Mouse (Mus musculus): ENCODE measurements around the gene Clns1a. TPM values are rescaled to one million over a fixed set of nuclear protein-coding genes. Genes with fewer than 3 reads are reported as not detected.

The Clns1a gene
- 122 and 123 TPM in 2 replicates for polyA plus RNA-seq (2014; fragmentation: Nextera tagmentation; extraction: Ambion mirVana)

DNA sequence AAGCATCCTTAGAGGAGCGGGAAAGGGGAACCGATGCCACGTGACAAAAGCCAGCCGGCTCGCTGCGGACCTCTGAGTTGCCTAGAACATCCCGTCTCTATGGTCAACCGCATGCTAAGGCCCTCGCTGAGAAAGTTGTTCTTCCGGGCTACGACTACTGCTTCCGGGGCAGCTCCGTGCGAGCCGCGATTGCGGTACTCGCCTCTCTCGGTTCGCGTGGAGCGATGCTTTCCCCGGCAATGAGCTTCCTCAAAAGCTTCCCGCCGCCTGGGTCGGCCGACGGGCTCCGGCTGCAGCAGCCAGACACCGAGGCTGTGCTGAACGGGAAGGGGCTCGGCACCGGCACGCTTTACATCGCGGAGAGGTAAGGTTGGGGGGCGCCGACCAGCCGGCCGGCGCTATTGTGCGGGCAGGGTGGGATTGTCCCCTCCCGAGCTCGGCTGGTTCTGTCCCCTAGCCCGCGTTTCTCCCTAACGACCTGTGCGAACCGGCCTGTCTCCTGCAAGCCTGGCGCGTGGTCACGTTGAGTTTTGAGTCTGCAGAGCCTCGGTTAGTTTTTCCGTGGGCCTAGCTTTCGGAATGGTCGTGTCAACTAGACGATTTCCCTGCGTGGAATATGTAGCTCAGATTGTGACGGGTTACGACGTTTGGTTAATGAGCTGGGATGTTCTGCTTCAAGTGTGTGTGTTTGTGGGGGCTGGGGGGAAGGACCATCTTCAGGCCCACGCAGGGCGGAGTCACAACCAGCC, at the start of gene Clns1a:
Gene Clns1a (plus strand): TSS at position 129 of the 749 bp plus-strand sequence.
- H3K9ac ChIP-seq (ENCODE audit: low read depth, low read length): peak within 1 kb of the TSS; percentile 93
- 0 out of 2 replicates have a peak, but pooled peaks cover 5% of the 10 kb centered on the region for H3K36me3 ChIP-seq (ENCODE audit: control insufficient read depth, insufficient read depth, low read length)
- H3K27me3 ChIP-seq (ENCODE audit: control insufficient read depth, insufficient read depth, low read length): no peaks in the 10 kb centered on the region
- H3K9me3 ChIP-seq (replicated peaks; ENCODE audit: control insufficient read depth, low read length): no peaks in the 10 kb centered on the region
- H3K4me1 ChIP-seq (ENCODE audit: control insufficient read depth, insufficient read depth, low read length): peaks cover 11% of the 10 kb centered on the region; the same call in 1 of the 2 replicates
- ATAC-seq (replicated peaks; ENCODE audit: insufficient number of reproducible peaks, low FRiP score, low TSS enrichment): peak; percentile 94
- H3K27ac ChIP-seq (ENCODE audit: low read depth, low read length): peak within 1 kb of the TSS; percentile 62
- H3K4me3 ChIP-seq (ENCODE audit: low read depth, low read length): peak within 1 kb of the TSS; percentile 98
- under 1% methylated on average over 63 of the region's 63 CpGs for WGBS (ENCODE audit: insufficient replicate concordance)
- H3K4me2 ChIP-seq: peak within 1 kb of the TSS; percentile 87

GRCm38 (mm10) chr7:97647656-97648055, 48.8 kb upstream of the Clns1a start:
- Histone ChIP-seq H3K9me3 (replicated peaks; ENCODE audit: control insufficient read depth, low read length) (no peaks in the 10 kb centered on the region), H3K27ac (ENCODE audit: low read depth, low read length) (no peak overlapping the region), H3K4me1 (ENCODE audit: control insufficient read depth, insufficient read depth, low read length) (no peaks in the 10 kb centered on the region), H3K4me3 (ENCODE audit: low read depth, low read length) (no peak overlapping the region), H3K27me3 (ENCODE audit: control insufficient read depth, insufficient read depth, low read length) (no peaks in the 10 kb centered on the region), H3K9ac (ENCODE audit: low read depth, low read length) (no peak overlapping the region), H3K4me2 (no peak overlapping the region), H3K36me3 (ENCODE audit: control insufficient read depth, insufficient read depth, low read length) (no peaks in the 10 kb centered on the region)
- no peak for ATAC-seq (replicated peaks; ENCODE audit: insufficient number of reproducible peaks, low FRiP score, low TSS enrichment)
- 90% methylated on average over 5 of the region's 5 CpGs for WGBS (ENCODE audit: insufficient replicate concordance)

GRCm38 (mm10) chr7:97650729-97651128, 45.7 kb upstream of the Clns1a start:
- Histone ChIP-seq H3K9ac (ENCODE audit: low read depth, low read length) (no peak overlapping the region), H3K4me3 (ENCODE audit: low read depth, low read length) (no peak overlapping the region), H3K36me3 (ENCODE audit: control insufficient read depth, insufficient read depth, low read length) (no peaks in the 10 kb centered on the region; the same call in 1 of the 2 replicates), H3K27ac (ENCODE audit: low read depth, low read length) (no peak overlapping the region), H3K4me2 (no peak overlapping the region), H3K9me3 (replicated peaks; ENCODE audit: control insufficient read depth, low read length) (no peaks in the 10 kb centered on the region), H3K4me1 (ENCODE audit: control insufficient read depth, insufficient read depth, low read length) (no peaks in the 10 kb centered on the region), H3K27me3 (ENCODE audit: control insufficient read depth, insufficient read depth, low read length) (no peaks in the 10 kb centered on the region)
- ATAC-seq (replicated peaks; ENCODE audit: insufficient number of reproducible peaks, low FRiP score, low TSS enrichment): no peak
- 92% methylated on average over 4 of the region's 4 CpGs for WGBS (ENCODE audit: insufficient replicate concordance)

DNA sequence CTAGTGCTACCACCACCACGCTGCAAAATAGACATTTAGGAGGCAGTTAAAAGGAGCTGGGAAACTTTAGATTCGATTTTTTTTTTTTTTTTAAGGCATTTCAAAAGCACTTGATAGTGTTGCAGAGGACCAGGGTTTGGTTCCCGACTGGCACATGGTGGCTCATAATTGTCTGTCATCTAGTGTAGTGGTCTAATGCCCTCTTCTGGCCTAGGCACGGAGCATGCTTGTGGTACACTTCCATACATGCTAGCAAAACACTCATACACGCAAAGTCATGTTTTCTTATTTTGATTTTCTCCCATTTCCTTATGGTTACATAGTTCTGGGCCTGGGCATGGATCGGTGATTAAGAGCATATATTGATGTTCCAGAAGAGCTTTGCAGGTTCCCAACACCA, 40.3 kb upstream of the Clns1a start:
- Histone ChIP-seq H3K27ac (ENCODE audit: low read depth, low read length) (no peak overlapping the region), H3K4me2 (no peak overlapping the region), H3K4me1 (ENCODE audit: control insufficient read depth, insufficient read depth, low read length) (no peaks in the 10 kb centered on the region), H3K27me3 (ENCODE audit: control insufficient read depth, insufficient read depth, low read length) (no peaks in the 10 kb centered on the region), H3K4me3 (ENCODE audit: low read depth, low read length) (no peak overlapping the region), H3K9ac (ENCODE audit: low read depth, low read length) (no peak overlapping the region), H3K36me3 (ENCODE audit: control insufficient read depth, insufficient read depth, low read length) (no peaks in the 10 kb centered on the region; the same call in 1 of the 2 replicates), H3K9me3 (replicated peaks; ENCODE audit: control insufficient read depth, low read length) (no peaks in the 10 kb centered on the region)
- no peak for ATAC-seq (replicated peaks; ENCODE audit: insufficient number of reproducible peaks, low FRiP score, low TSS enrichment)
- 89% methylated on average over 6 of the region's 6 CpGs for WGBS (ENCODE audit: insufficient replicate concordance)

DNA sequence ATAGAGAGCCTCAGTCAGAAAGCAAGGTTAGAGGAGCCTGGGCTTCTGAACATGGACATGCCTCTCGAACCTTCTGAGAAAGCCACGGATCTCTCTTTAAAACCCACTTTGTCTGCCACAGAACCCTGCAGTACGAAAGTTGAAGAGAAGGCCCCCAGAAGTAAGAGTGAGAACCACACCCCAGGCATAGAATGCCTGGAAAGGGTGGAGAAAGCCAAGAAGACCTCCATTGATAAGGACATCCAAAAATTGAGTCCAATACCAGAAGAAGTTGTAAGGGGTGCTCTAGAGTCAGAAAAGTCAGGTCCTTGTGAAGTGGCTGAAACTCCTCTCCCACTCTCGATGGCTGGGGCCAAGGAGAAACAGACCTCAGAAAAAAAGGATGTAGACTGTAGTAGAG, 34.8 kb upstream of the Clns1a start:
- no peak for ATAC-seq (replicated peaks; ENCODE audit: insufficient number of reproducible peaks, low FRiP score, low TSS enrichment)
- Histone ChIP-seq H3K9ac (ENCODE audit: low read depth, low read length) (no peak overlapping the region), H3K27me3 (ENCODE audit: control insufficient read depth, insufficient read depth, low read length) (no peaks in the 10 kb centered on the region), H3K4me1 (ENCODE audit: control insufficient read depth, insufficient read depth, low read length) (no peaks in the 10 kb centered on the region), H3K27ac (ENCODE audit: low read depth, low read length) (no peak overlapping the region), H3K4me2 (no peak overlapping the region), H3K36me3 (ENCODE audit: control insufficient read depth, insufficient read depth, low read length) (peaks cover 13% of the 10 kb centered on the region), H3K4me3 (ENCODE audit: low read depth, low read length) (no peak overlapping the region), H3K9me3 (replicated peaks; ENCODE audit: control insufficient read depth, low read length) (no peaks in the 10 kb centered on the region)
- WGBS (ENCODE audit: insufficient replicate concordance): 84% methylated on average over 4 of the region's 4 CpGs

GRCm38 (mm10) chr7:97679239-97679638, 17.2 kb upstream of the Clns1a start:
- Histone ChIP-seq H3K9me3 (replicated peaks; ENCODE audit: control insufficient read depth, low read length) (no peaks in the 10 kb centered on the region), H3K4me1 (ENCODE audit: control insufficient read depth, insufficient read depth, low read length) (no peaks in the 10 kb centered on the region), H3K4me2 (no peak overlapping the region), H3K9ac (ENCODE audit: low read depth, low read length) (no peak overlapping the region), H3K36me3 (ENCODE audit: control insufficient read depth, insufficient read depth, low read length) (peaks cover 14% of the 10 kb centered on the region), H3K4me3 (ENCODE audit: low read depth, low read length) (no peak overlapping the region), H3K27me3 (ENCODE audit: control insufficient read depth, insufficient read depth, low read length) (no peaks in the 10 kb centered on the region), H3K27ac (ENCODE audit: low read depth, low read length) (no peak overlapping the region)
- ATAC-seq (replicated peaks; ENCODE audit: insufficient number of reproducible peaks, low FRiP score, low TSS enrichment): no peak
- WGBS (ENCODE audit: insufficient replicate concordance): 32% methylated on average over 1 of the region's 1 CpGs

DNA sequence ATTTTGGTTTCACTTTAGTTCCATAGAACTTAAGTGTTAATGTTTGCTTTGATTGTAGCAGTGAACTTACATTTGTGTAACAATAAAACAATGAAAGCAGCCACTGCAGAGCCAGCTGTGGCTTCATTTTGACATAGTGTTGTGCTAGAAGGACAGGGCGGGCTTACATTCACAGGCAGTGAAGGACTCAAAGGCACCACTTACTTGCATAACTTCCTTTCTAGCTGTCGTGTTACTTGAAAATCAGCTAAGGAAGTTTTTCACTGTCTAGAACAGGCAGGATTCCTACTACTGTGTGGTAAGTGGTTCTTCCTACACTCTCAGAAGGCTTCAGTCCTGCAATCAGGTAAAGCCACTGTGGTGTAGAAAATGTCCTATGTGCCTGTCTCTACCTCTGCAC, 8.6 kb upstream of the Clns1a start:
- Histone ChIP-seq H3K9ac (ENCODE audit: low read depth, low read length) (no peak overlapping the region), H3K36me3 (ENCODE audit: control insufficient read depth, insufficient read depth, low read length) (peaks cover 20% of the 10 kb centered on the region), H3K4me3 (ENCODE audit: low read depth, low read length) (no peak overlapping the region), H3K9me3 (replicated peaks; ENCODE audit: control insufficient read depth, low read length) (no peaks in the 10 kb centered on the region), H3K27me3 (ENCODE audit: control insufficient read depth, insufficient read depth, low read length) (no peaks in the 10 kb centered on the region), H3K4me1 (ENCODE audit: control insufficient read depth, insufficient read depth, low read length) (no peaks in the 10 kb centered on the region), H3K27ac (ENCODE audit: low read depth, low read length) (no peak overlapping the region), H3K4me2 (no peak overlapping the region)
- no peak for ATAC-seq (replicated peaks; ENCODE audit: insufficient number of reproducible peaks, low FRiP score, low TSS enrichment)
- WGBS (ENCODE audit: insufficient replicate concordance): 83% methylated on average over 2 of the region's 2 CpGs

- Histone ChIP-seq H3K4me3 (ENCODE audit: low read depth, low read length) (no peak overlapping the region), H3K9ac (ENCODE audit: low read depth, low read length) (no peak overlapping the region), H3K9me3 (replicated peaks; ENCODE audit: control insufficient read depth, low read length) (no peaks in the 10 kb centered on the region), H3K27ac (ENCODE audit: low read depth, low read length) (no peak overlapping the region), H3K4me1 (ENCODE audit: control insufficient read depth, insufficient read depth, low read length) (peaks cover 11% of the 10 kb centered on the region; the same call in 1 of the 2 replicates), H3K36me3 (ENCODE audit: control insufficient read depth, insufficient read depth, low read length) (0 out of 2 replicates have a peak, but pooled peaks cover 5% of the 10 kb centered on the region), H3K4me2 (no peak overlapping the region; the same call in 1 of the 2 replicates), H3K27me3 (ENCODE audit: control insufficient read depth, insufficient read depth, low read length) (no peaks in the 10 kb centered on the region)
- ATAC-seq (replicated peaks; ENCODE audit: insufficient number of reproducible peaks, low FRiP score, low TSS enrichment): no peak
- WGBS (ENCODE audit: insufficient replicate concordance): 97% methylated on average over 1 of the region's 1 CpGs
Observed at GRCm38 (mm10) chr7:97695441-97695840, 993 bp upstream of the Clns1a start.

Measured in heart, embryonic 11.5 days (tissue).